Mouse (Mus musculus) cerebellum, postnatal 25 days (tissue): Measurements from ENCODE around the gene Cd209d.
"Not testable (repeated sequence)": the region's sequence is repeated elsewhere in the genome, so short reads cannot be mapped to it uniquely, and the experiment has no call there.

Experiments used
- DNase-seq, 2 experiments: peaks; one replicate each; pipeline ENCODE4 v3.0.0; 2021; ENCODE audit warnings: mixed read lengths in 2 of 2

Cd209d gene

DNA sequence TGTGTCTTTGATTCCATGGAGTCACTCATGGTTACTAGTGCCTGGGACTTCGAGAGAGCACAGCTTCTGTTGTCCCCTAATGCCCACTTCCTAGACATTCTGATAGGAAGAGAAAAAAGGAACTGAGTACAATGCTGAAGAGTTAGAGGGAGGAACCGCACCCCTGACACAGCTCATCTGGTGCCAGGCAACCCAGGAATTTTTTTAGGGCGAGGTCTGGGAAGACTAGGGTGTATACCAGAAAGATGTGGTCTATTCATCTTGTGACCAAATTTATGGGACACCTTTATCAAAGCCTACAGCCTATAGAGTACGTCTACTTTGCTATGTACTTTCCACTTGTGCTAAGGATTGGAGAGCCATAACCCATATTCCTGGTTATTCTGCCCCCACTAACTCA lies at the start of gene Cd209d:
Gene Cd209d (minus strand): TSS at position 101 of the 400 bp plus-strand sequence.
- DNase-seq = no peak

DNA sequence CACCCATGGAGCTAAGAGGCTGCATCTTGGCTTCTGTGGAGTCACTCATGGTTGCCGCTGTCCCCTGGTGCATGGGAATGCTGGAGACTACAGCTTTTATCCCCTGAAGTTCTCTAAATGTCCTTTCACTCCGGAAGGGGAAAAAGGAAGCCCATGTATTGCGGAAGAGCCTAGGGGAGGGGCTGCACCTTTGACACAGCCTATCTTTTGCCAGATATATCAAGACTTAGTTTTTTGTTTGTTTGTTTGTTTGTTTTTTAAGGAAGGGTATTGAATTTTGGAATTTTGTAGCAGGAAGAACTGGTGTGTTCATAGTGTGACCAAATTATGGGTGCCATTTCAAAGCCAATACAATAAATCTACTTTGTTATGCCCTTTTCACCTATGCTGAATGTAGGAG lies 48.4 kb upstream of the Cd209d start, which contains the start of gene Cd209b:
Gene Cd209b (minus strand): TSS at position 101 of the 400 bp plus-strand sequence.
- DNase-seq = no peak

DNA sequence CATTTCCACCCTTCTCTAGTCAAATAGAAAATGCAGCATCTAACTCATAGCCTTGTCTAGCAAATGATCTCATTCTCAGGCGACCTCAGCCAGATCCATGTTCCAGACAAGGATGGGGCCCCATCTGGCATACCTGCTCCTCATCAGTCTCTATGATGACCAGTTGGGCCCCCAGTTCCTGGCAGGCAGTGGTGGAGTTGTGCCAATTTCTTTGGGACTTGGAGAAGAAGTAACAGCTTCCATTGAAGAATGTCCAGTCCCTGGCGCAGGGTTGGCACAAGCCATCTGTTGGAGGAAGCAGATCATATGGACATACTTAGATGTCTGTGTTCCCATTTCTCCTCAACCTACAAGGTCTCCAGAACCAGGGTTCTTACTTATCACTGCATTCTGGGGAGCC lies 2.2 kb downstream of the Cd209d start:
- peak; percentile 8 to 19 for DNase-seq

DNA sequence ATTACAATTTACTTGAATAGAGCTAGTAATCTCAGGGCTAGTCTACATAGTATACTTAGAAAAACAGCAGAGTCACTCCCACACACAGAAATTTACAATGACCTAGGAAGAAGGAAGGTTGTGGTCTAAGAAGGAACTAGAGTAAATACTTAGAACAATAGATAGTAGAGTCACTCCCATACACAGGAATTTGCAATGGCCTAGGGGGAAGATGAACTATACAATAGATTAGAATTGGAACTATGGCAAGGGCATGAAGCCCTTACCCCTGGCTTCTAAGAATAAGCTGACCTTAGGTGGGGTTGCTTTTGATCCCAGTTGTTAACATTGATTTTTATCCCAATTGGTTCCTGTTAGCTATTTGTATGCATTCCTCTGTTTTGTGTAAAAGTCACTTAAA lies 15.6 kb downstream of the Cd209d start:
- not testable (repeated sequence) for DNase-seq

DNA sequence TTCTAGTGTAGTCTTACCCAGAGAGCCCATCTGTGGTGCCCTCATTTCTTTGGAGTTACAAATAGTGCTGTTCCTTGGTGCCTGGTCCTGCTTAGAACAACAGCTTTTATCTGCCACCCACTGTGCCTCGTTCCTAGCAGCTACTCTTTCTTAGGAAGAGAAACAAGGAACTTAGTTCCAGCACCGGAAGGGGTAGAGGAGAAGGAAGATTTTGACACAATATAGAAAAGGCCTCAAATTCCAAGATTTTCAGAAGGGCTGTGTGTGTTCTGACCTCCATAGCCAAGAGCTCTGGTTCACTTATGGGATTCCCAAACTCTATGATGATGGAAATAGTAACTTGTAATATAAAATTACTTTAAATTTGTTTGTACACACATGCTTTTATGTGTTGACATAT lies 24.1 kb downstream of the Cd209d start, which contains the start of gene Cd209e:
Gene Cd209e (minus strand): TSS at position 101 of the 400 bp plus-strand sequence.
- no peak for DNase-seq
